Mouse (Mus musculus) limb, embryonic 14.5 days (tissue): ENCODE measurements at regions not wholly inside any gene's neighbourhood (a gene's known extent, or its start where the extent isn't known, plus 50 kb on each side); places are given as distances from the start of the nearest gene placed in this dataset.
A peak's percentile ranks its signal among the peaks of the same experiment; 100 is the strongest.

Source experiments
- ATAC-seq: fragments of 200-750 bp; cut with Nextera tagmentation; 2 replicates; pipeline ENCODE4 v1.8.0; 2017; ENCODE audit warnings: low read depth, moderate number of reproducible peaks, moderate TSS enrichment; ENCODE audit not compliant: low FRiP score
- DNase-seq: peaks from one replicate; pipeline ENCODE4 v3.0.0-alpha.2; 2015; ENCODE audit warnings: low spot score
- H3K27ac ChIP-seq: fragments of 300-500 bp; sonication (generic); replicated peaks from 2 replicates; pipeline ENCODE4 v1.5.1; 2014; ENCODE audit warnings: low read depth, mild to moderate bottlenecking, low read length, moderate library complexity, mixed read lengths
- H3K27me3 ChIP-seq: fragments of 300-500 bp; sonication (generic); 2 replicates; pipeline ENCODE4 v1.6.1; 2014; ENCODE audit warnings: low read length, mixed read lengths; ENCODE audit not compliant: control insufficient read depth, insufficient read depth
- H3K36me3 ChIP-seq: fragments of 300-500 bp; sonication (generic); 2 replicates; pipeline ENCODE4 v1.6.1; 2014; ENCODE audit warnings: mild to moderate bottlenecking, low read length, moderate library complexity, mixed read lengths; ENCODE audit not compliant: control insufficient read depth, insufficient read depth
- H3K4me1 ChIP-seq: fragments of 300-500 bp; sonication (generic); 2 replicates; pipeline ENCODE4 v1.6.1; 2014; ENCODE audit warnings: antibody characterized with exemption, low read length, mixed read lengths; ENCODE audit not compliant: control insufficient read depth, insufficient read depth
- H3K4me2 ChIP-seq: fragments of 300-500 bp; sonication (generic); replicated peaks from 2 replicates; pipeline ENCODE4 v1.6.1; 2014; ENCODE audit warnings: low read depth, mild to moderate bottlenecking, low read length, moderate library complexity; ENCODE audit not compliant: severe bottlenecking
- H3K4me3 ChIP-seq: fragments of 300-500 bp; sonication (generic); replicated peaks from 2 replicates; pipeline ENCODE4 v1.5.1; 2014; ENCODE audit warnings: low read length
- H3K9ac ChIP-seq: fragments of 300-500 bp; sonication (generic); 2 replicates; pipeline ENCODE4 v1.6.1; 2014; ENCODE audit warnings: mild to moderate bottlenecking, low read depth, low read length, moderate library complexity; ENCODE audit not compliant: severe bottlenecking
- H3K9me3 ChIP-seq: fragments of 300-500 bp; sonication (generic); 2 replicates; pipeline ENCODE4 v1.6.1; 2016; ENCODE audit warnings: low read length; ENCODE audit not compliant: control insufficient read depth
- POLR2A ChIP-seq: fragments of 200-500 bp; IDR thresholded peaks from 2 replicates; pipeline ENCODE4 v1.8.0; 2012; ENCODE audit warnings: inconsistent platforms, mild to moderate bottlenecking, moderate library complexity, borderline replicate concordance; ENCODE audit not compliant: insufficient read depth, insufficient read length; ENCODE audit errors: extremely low read depth
- WGBS: fragments of 180-500 bp; shearing (Covaris S2); extraction: QIAGEN DNeasy Blood & Tissue Kit; methylation state at CpG from one replicate; pipeline ENCODE4 v1.1.7; 2014; 5-methylcytosine and 5-hydroxymethylcytosine counted together

DNA sequence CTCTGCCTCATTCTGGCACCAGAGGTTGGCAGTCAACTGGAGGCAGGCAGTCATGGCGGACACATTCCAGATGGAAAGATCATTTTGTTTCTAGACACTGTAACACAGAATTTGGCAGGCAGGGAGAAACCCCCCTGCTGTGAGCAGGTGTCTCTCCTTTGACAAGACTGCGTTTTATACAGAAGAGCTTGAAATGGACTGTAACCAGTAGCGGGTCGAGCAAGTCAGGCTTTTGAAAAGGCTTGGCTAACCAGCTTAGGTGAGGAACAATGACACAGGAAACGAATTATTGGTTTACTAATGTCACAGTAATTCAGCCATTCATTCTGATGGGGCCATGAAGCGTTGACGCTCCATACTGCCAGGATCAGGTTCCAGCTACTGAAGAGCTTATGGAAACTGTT, 275.3 kb upstream of the Slc24a5 start:
- DNase-seq = peak; percentile 29

DNA sequence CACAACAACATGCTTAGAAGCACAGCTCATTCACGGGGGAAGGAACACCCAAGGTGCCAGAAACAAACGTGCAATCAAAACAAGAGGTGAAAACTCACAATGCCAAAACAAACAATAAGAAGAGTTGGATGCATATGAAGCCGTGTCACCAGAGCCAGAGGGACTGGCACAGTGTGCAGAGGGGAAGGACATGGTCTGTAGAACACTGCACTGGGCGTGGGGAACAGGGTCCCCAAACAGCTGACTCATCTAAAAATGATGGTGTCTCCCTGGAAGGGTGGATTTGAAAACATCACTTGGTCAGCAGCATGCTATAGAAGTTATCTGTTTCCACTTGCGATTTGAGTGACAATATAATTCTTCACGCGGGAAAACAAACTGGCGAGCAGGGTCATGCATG, 256.2 kb upstream of the Slc24a5 start:
- no peak overlapping the region for H3K27ac ChIP-seq
- H3K4me2 ChIP-seq = no peak overlapping the region
- no peaks in the 10 kb centered on the region for H3K9me3 ChIP-seq
- 72% methylated on average over 8 of the region's 8 CpGs for WGBS
- DNase-seq = no peak
- no peaks in the 10 kb centered on the region for H3K36me3 ChIP-seq
- no peak overlapping the region for H3K9ac ChIP-seq
- ATAC-seq = no peak
- no peaks in the 10 kb centered on the region for H3K27me3 ChIP-seq
- H3K4me3 ChIP-seq = no peak overlapping the region
- H3K4me1 ChIP-seq = no peaks in the 10 kb centered on the region; the same call in 1 of the 2 replicates
- no peak for TF ChIP-seq POLR2A

More for the DNA sequence above, 275.3 kb upstream of the Slc24a5 start:
- peak; percentile 73; the same call in 1 of the 2 replicates for ATAC-seq
- Histone ChIP-seq H3K4me1 (no peaks in the 10 kb centered on the region), H3K4me3 (no peak overlapping the region), H3K27me3 (no peaks in the 10 kb centered on the region), H3K9me3 (no peaks in the 10 kb centered on the region), H3K27ac (no peak overlapping the region), H3K9ac (no peak overlapping the region), H3K4me2 (no peak overlapping the region), H3K36me3 (no peaks in the 10 kb centered on the region)
- TF ChIP-seq POLR2A = no peak
- WGBS = 66% methylated on average over 7 of the region's 7 CpGs

DNA sequence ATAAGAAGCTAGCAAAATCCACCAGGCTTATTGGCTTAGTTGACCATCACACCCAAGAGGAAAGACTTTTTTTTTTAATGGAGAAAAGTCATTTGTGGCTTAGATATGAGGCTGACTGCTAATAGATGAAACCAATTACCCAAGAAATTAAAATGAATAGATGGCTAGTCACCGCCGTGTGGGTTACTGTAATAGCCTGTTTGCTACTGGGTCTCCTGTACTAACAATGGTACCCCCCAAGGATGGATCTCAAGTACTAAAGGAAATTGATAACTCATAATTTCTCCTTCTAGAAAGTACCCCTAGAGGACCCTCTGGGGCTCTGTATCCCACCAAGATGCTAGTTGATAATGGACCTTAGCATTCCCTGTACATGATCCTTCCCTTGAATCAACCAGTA, 251.1 kb upstream of the Slc24a5 start:
- Histone ChIP-seq H3K9ac (no peak overlapping the region), H3K4me3 (no peak overlapping the region), H3K36me3 (no peaks in the 10 kb centered on the region), H3K9me3 (no peaks in the 10 kb centered on the region), H3K4me1 (no peaks in the 10 kb centered on the region; the same call in 1 of the 2 replicates), H3K27ac (no peak overlapping the region), H3K4me2 (no peak overlapping the region; the same call in 1 of the 2 replicates), H3K27me3 (no peaks in the 10 kb centered on the region)
- WGBS = 62% methylated on average over 2 of the region's 2 CpGs
- TF ChIP-seq POLR2A = no peak
- DNase-seq (no peak), ATAC-seq (no peak)

DNA sequence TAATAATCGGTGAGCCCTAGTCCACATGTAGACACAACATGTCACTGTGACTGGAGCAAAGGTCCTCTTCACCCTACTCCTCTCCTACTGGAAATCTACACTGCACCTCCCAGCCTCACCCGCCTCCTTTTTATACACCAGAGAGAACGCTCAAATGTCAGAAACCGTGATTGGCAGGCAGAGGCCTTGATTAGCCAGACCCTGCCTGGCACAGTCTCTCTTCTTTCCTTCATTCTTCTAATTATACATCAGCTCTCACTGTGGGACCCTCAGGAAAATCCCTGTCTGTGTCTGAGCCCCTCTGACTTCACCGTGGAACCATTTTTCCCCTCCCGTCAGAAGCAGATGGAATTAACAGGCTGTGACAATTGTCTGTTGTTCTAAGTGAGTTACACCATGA, 248.1 kb upstream of the Slc24a5 start:
- no peak for TF ChIP-seq POLR2A
- no peak for ATAC-seq
- 66% methylated on average over 6 of the region's 6 CpGs for WGBS

DNA sequence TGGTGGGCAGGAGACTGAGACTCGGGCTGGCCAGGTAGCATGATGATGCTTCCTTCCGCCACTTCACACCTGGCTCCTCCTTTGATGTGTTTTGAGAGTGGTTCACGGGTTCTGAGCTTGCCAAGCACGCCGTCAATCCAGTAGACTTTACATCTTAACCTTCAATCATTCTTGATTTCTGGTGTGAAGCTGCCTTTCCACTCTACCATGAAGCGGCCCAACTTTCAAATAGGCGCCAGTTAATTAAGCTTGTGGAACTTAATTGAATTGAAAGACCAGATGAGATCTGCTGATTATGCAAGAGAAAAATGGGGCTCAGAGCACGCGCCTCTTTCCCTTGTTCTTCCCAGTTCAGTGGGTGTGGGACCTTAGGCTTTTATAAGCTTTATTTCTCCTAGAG, 247.1 kb upstream of the Slc24a5 start:
- no peaks in the 10 kb centered on the region; the same call in 1 of the 2 replicates for H3K4me1 ChIP-seq
- H3K4me2 ChIP-seq = no peak overlapping the region
- no peaks in the 10 kb centered on the region for H3K36me3 ChIP-seq
- 89% methylated on average over 9 of the region's 9 CpGs for WGBS
- no peak overlapping the region for H3K4me3 ChIP-seq
- no peak overlapping the region for H3K9ac ChIP-seq
- no peaks in the 10 kb centered on the region for H3K27me3 ChIP-seq
- no peaks in the 10 kb centered on the region for H3K9me3 ChIP-seq
- TF ChIP-seq POLR2A = no peak
- no peak overlapping the region for H3K27ac ChIP-seq
- no peak for ATAC-seq
- DNase-seq = no peak

More for the DNA sequence above, 248.1 kb upstream of the Slc24a5 start:
- no peak overlapping the region for H3K4me2 ChIP-seq
- H3K36me3 ChIP-seq = no peaks in the 10 kb centered on the region
- H3K9me3 ChIP-seq = no peaks in the 10 kb centered on the region
- no peaks in the 10 kb centered on the region; the same call in 1 of the 2 replicates for H3K4me1 ChIP-seq
- H3K9ac ChIP-seq = no peak overlapping the region
- H3K4me3 ChIP-seq = no peak overlapping the region
- no peaks in the 10 kb centered on the region for H3K27me3 ChIP-seq
- no peak overlapping the region for H3K27ac ChIP-seq
- no peak for DNase-seq

DNA sequence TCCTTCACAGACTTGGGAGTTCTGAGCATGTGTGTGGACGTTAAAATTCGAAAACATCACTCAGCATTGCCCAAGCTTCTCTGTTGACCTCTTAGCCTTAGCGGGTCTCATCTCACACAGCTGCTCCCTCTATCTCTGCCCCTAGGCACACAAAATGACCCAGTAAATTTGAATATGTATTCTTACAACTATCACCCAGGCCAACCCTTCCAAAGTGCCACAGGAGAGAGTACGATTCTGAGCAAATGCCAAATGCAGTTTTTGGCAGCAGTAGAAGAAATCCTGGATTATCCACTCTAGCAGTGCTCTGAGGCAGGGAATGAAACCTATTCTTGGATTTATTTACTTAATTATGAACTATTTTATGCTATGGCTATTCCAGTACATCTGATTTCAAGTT, 246.6 kb upstream of the Slc24a5 start:
- TF ChIP-seq POLR2A = no peak
- no peak overlapping the region for H3K9ac ChIP-seq
- DNase-seq (no peak), ATAC-seq (no peak)
- H3K27ac ChIP-seq = no peak overlapping the region
- H3K4me1 ChIP-seq = no peaks in the 10 kb centered on the region; the same call in 1 of the 2 replicates
- 93% methylated on average over 4 of the region's 4 CpGs for WGBS
- H3K4me2 ChIP-seq = no peak overlapping the region
- H3K36me3 ChIP-seq = no peaks in the 10 kb centered on the region
- H3K27me3 ChIP-seq = no peaks in the 10 kb centered on the region
- no peaks in the 10 kb centered on the region for H3K9me3 ChIP-seq
- no peak overlapping the region for H3K4me3 ChIP-seq
